Mouse (Mus musculus): Measurements from ENCODE around the gene D7Ertd443e. TPM values are rescaled to one million over a fixed set of nuclear protein-coding genes. Genes with fewer than 3 reads are reported as not detected.

Gene D7Ertd443e
- polyA plus RNA-seq, 1 experiment: 0.01 TPM

GRCm38 (mm10) chr7:134227101-134227500 is 158.4 kb downstream of the D7Ertd443e start:
- no peaks in the 10 kb centered on the region for H3K27me3 ChIP-seq (ENCODE audit: control insufficient read depth, insufficient read depth, insufficient read length)

GRCm38 (mm10) chr7:134226231-134226630 is 159.2 kb downstream of the D7Ertd443e start:
- Histone ChIP-seq H3K4me3 (ENCODE audit: insufficient read depth, poor library complexity, severe bottlenecking) (no peak overlapping the region), H3K27me3 (ENCODE audit: control insufficient read depth, insufficient read depth, insufficient read length) (no peaks in the 10 kb centered on the region), H3K79me3 (ENCODE audit: low read depth) (peaks cover 6% of the 10 kb centered on the region), H3K36me3 (ENCODE audit: control insufficient read depth, insufficient read depth) (no peaks in the 10 kb centered on the region), H3K79me2 (ENCODE audit: control insufficient read depth, insufficient read depth) (peaks cover 15% of the 10 kb centered on the region), H3ac (ENCODE audit: control insufficient read depth, insufficient read length, low read depth) (no peak overlapping the region)
- TF ChIP-seq CEBPB (IDR thresholded peaks at IDR 0.05; ENCODE audit: low read depth) (no peak), MYOD1 (IDR thresholded peaks at IDR 0.05; ENCODE audit: control insufficient read depth, insufficient read length, low read depth) (no peak), MYOG (IDR thresholded peaks at IDR 0.05; ENCODE audit: control insufficient read depth, extremely low read depth, insufficient read length) (no peak), CTCF (IDR thresholded peaks at IDR 0.05; ENCODE audit: control insufficient read depth, insufficient read depth, insufficient read length) (no peak), MAX (IDR thresholded peaks at IDR 0.05) (no peak), FOSL1 (IDR thresholded peaks at IDR 0.05; ENCODE audit: insufficient read depth, low read length, poor library complexity, severe bottlenecking) (no peak), USF1 (IDR thresholded peaks at IDR 0.05; ENCODE audit: low read depth) (no peak)

More at GRCm38 (mm10) chr7:134227101-134227500, 158.4 kb downstream of the D7Ertd443e start:
- H3K4me3 ChIP-seq (ENCODE audit: insufficient read depth, poor library complexity, severe bottlenecking): no peak overlapping the region
- no peaks in the 10 kb centered on the region for H3K36me3 ChIP-seq (ENCODE audit: control insufficient read depth, insufficient read depth)
- TF ChIP-seq FOSL1 (IDR thresholded peaks at IDR 0.05; ENCODE audit: insufficient read depth, low read length, poor library complexity, severe bottlenecking): no peak
- TF ChIP-seq USF1 (IDR thresholded peaks at IDR 0.05; ENCODE audit: low read depth): no peak
- TF ChIP-seq MAX (IDR thresholded peaks at IDR 0.05): no peak
- no peak for TF ChIP-seq CTCF (IDR thresholded peaks at IDR 0.05; ENCODE audit: control insufficient read depth, insufficient read depth, insufficient read length)
- no peak for TF ChIP-seq CEBPB (IDR thresholded peaks at IDR 0.05; ENCODE audit: low read depth)
- no peak for TF ChIP-seq MYOD1 (IDR thresholded peaks at IDR 0.05; ENCODE audit: control insufficient read depth, insufficient read length, low read depth)
- no peak for TF ChIP-seq MYOG (IDR thresholded peaks at IDR 0.05; ENCODE audit: control insufficient read depth, extremely low read depth, insufficient read length)
- no peak overlapping the region for H3ac ChIP-seq (ENCODE audit: control insufficient read depth, insufficient read length, low read depth)
- peaks cover 3% of the 10 kb centered on the region for H3K79me3 ChIP-seq (ENCODE audit: low read depth)
- H3K79me2 ChIP-seq (ENCODE audit: control insufficient read depth, insufficient read depth): peaks cover 13% of the 10 kb centered on the region

GRCm38 (mm10) chr7:134224741-134225612 is 160.5 kb downstream of the D7Ertd443e start:
- H3K79me2 ChIP-seq (ENCODE audit: control insufficient read depth, insufficient read depth): peaks cover 15% of the 10 kb centered on the region
- TF ChIP-seq MAX (IDR thresholded peaks at IDR 0.05) (no peak), MYOG (IDR thresholded peaks at IDR 0.05; ENCODE audit: control insufficient read depth, extremely low read depth, insufficient read length) (no peak), FOSL1 (IDR thresholded peaks at IDR 0.05; ENCODE audit: insufficient read depth, low read length, poor library complexity, severe bottlenecking) (no peak), MYOD1 (IDR thresholded peaks at IDR 0.05; ENCODE audit: control insufficient read depth, insufficient read length, low read depth) (no peak), CEBPB (IDR thresholded peaks at IDR 0.05; ENCODE audit: low read depth) (no peak), CTCF (IDR thresholded peaks at IDR 0.05; ENCODE audit: control insufficient read depth, insufficient read depth, insufficient read length) (no peak)
- peak overlapping the region; percentile 52 for H3K4me3 ChIP-seq (ENCODE audit: insufficient read depth, poor library complexity, severe bottlenecking)
- H3K36me3 ChIP-seq (ENCODE audit: control insufficient read depth, insufficient read depth): no peaks in the 10 kb centered on the region
- H3ac ChIP-seq (ENCODE audit: control insufficient read depth, insufficient read length, low read depth): peak overlapping the region; percentile 86
- H3K79me3 ChIP-seq (ENCODE audit: low read depth): peaks cover 8% of the 10 kb centered on the region
- H3K27me3 ChIP-seq (ENCODE audit: control insufficient read depth, insufficient read depth, insufficient read length): no peaks in the 10 kb centered on the region

- peak overlapping the region; percentile 52 for H3K4me3 ChIP-seq (ENCODE audit: insufficient read depth, poor library complexity, severe bottlenecking)
- no peaks in the 10 kb centered on the region for H3K36me3 ChIP-seq (ENCODE audit: control insufficient read depth, insufficient read depth)
- H3ac ChIP-seq (ENCODE audit: control insufficient read depth, insufficient read length, low read depth): peak overlapping the region; percentile 86
- H3K27me3 ChIP-seq (ENCODE audit: control insufficient read depth, insufficient read depth, insufficient read length): no peaks in the 10 kb centered on the region
- no peak for TF ChIP-seq FOSL1 (IDR thresholded peaks at IDR 0.05; ENCODE audit: insufficient read depth, low read length, poor library complexity, severe bottlenecking)
- no peak for TF ChIP-seq USF1 (IDR thresholded peaks at IDR 0.05; ENCODE audit: low read depth)
- no peak for TF ChIP-seq MAX (IDR thresholded peaks at IDR 0.05)
- TF ChIP-seq CTCF (IDR thresholded peaks at IDR 0.05; ENCODE audit: control insufficient read depth, insufficient read depth, insufficient read length): no peak
- TF ChIP-seq CEBPB (IDR thresholded peaks at IDR 0.05; ENCODE audit: low read depth): no peak
- no peak for TF ChIP-seq MYOD1 (IDR thresholded peaks at IDR 0.05; ENCODE audit: control insufficient read depth, insufficient read length, low read depth)
- no peak for TF ChIP-seq MYOG (IDR thresholded peaks at IDR 0.05; ENCODE audit: control insufficient read depth, extremely low read depth, insufficient read length)
- peaks cover 8% of the 10 kb centered on the region for H3K79me3 ChIP-seq (ENCODE audit: low read depth)
- peaks cover 15% of the 10 kb centered on the region for H3K79me2 ChIP-seq (ENCODE audit: control insufficient read depth, insufficient read depth)
Observed at GRCm38 (mm10) chr7:134224421-134224740, 161.1 kb downstream of the D7Ertd443e start.

- TF ChIP-seq MAX (IDR thresholded peaks at IDR 0.05): no peak
- TF ChIP-seq MYOG (IDR thresholded peaks at IDR 0.05; ENCODE audit: control insufficient read depth, extremely low read depth, insufficient read length): no peak
- peak; percentile 50 for TF ChIP-seq CTCF (IDR thresholded peaks at IDR 0.05; ENCODE audit: control insufficient read depth, insufficient read depth, insufficient read length)
- TF ChIP-seq CEBPB (IDR thresholded peaks at IDR 0.05; ENCODE audit: low read depth): no peak
- TF ChIP-seq USF1 (IDR thresholded peaks at IDR 0.05; ENCODE audit: low read depth): no peak
- no peak for TF ChIP-seq MYOD1 (IDR thresholded peaks at IDR 0.05; ENCODE audit: control insufficient read depth, insufficient read length, low read depth)
- peak overlapping the region; percentile 52 for H3K4me3 ChIP-seq (ENCODE audit: insufficient read depth, poor library complexity, severe bottlenecking)
- H3K27me3 ChIP-seq (ENCODE audit: control insufficient read depth, insufficient read depth, insufficient read length): no peaks in the 10 kb centered on the region
- peaks cover 8% of the 10 kb centered on the region for H3K79me3 ChIP-seq (ENCODE audit: low read depth)
- no peaks in the 10 kb centered on the region for H3K36me3 ChIP-seq (ENCODE audit: control insufficient read depth, insufficient read depth)
- peaks cover 15% of the 10 kb centered on the region for H3K79me2 ChIP-seq (ENCODE audit: control insufficient read depth, insufficient read depth)
- H3ac ChIP-seq (ENCODE audit: control insufficient read depth, insufficient read length, low read depth): no peak overlapping the region
Observed at GRCm38 (mm10) chr7:134223444-134224161, 161.9 kb downstream of the D7Ertd443e start.

Other genes with a start within 250 kb of the D7Ertd443e start
- gene Adam12, start 153.5 kb downstream of the D7Ertd443e start, polyA plus RNA-seq (2012; fragmentation: generic; extraction: Trizol): 14.7 TPM

Data from C2C12 (cell line).